Mouse (Mus musculus) intestine, embryonic 15.5 days (tissue): ENCODE data around the gene C87436. TPM values are rescaled to one million over a fixed set of nuclear protein-coding genes. Genes with fewer than 3 reads are reported as not detected.

Experiments used
- ATAC-seq: fragments of 200-750 bp; cut with Nextera tagmentation; 2 replicates; pipeline ENCODE4 v1.8.0; 2017; ENCODE audit warnings: moderate TSS enrichment, moderate library complexity
- H3K27ac ChIP-seq: fragments of 300-500 bp; sonication (generic); 2 replicates; pipeline ENCODE4 v1.5.1; 2015; ENCODE audit warnings: mild to moderate bottlenecking, inconsistent platforms
- H3K27me3 ChIP-seq: fragments of 300-500 bp; sonication (generic); replicated peaks from 2 replicates; pipeline ENCODE4 v1.6.1; 2015; ENCODE audit warnings: inconsistent platforms
- H3K36me3 ChIP-seq: fragments of 300-500 bp; sonication (generic); 2 replicates; pipeline ENCODE4 v1.6.1; 2015; ENCODE audit warnings: inconsistent platforms
- H3K4me1 ChIP-seq: fragments of 300-500 bp; sonication (generic); replicated peaks from 2 replicates; pipeline ENCODE4 v1.6.1; 2015; ENCODE audit warnings: inconsistent platforms
- H3K4me2 ChIP-seq: fragments of 300-500 bp; sonication (generic); replicated peaks from 2 replicates; pipeline ENCODE4 v1.6.1; 2015; ENCODE audit warnings: mild to moderate bottlenecking, inconsistent platforms
- H3K4me3 ChIP-seq: fragments of 300-500 bp; sonication (generic); replicated peaks from 2 replicates; pipeline ENCODE4 v1.5.1; 2015; ENCODE audit warnings: inconsistent platforms
- H3K9ac ChIP-seq: fragments of 300-500 bp; sonication (generic); 2 replicates; pipeline ENCODE4 v1.6.1; 2015; ENCODE audit warnings: inconsistent platforms
- H3K9me3 ChIP-seq: fragments of 300-500 bp; sonication (generic); 2 replicates; pipeline ENCODE4 v1.6.1; 2016; ENCODE audit warnings: inconsistent platforms
- WGBS: fragments of 180-500 bp; shearing (Covaris S2); methylation state at CpG from one replicate; pipeline ENCODE4 v1.1.7; 2015; 5-methylcytosine and 5-hydroxymethylcytosine counted together
- polyA plus RNA-seq: library from polyadenylated mRNA; unstranded; fragments of >200 nt; fragmentation: Nextera tagmentation; extraction: Ambion mirVana; gene quantifications from 2 replicates; pipeline ENCODE4 v1.2.1, GENCODE M21; 2015

C87436 gene
- polyA plus RNA-seq, 1 experiment from 2014 or later, result 22.4 TPM

DNA sequence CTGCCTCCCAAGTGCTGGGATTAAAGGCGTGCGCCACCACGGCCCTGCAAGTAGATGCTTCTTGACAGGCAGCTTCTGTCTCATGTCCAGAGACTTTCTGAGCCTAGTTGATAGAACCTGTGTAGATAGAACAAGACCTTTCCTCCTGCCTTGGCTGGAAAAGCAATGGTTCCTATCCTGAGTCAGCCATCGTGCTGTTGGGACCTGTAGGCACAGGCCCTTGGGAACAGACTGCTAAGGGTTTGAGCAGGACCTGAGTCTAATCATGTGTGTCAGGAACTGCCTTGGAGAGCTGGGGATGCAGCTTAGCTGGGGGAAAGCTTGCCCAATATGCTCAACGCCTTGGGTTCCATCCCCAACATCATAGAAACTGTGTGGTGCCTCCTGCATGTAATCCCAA lies 35.9 kb downstream of the C87436 start:
- Histone ChIP-seq H3K9me3 (no peaks in the 10 kb centered on the region), H3K27me3 (no peaks in the 10 kb centered on the region), H3K4me1 (peaks cover 30% of the 10 kb centered on the region), H3K36me3 (no peaks in the 10 kb centered on the region), H3K9ac (no peak overlapping the region), H3K4me3 (no peak overlapping the region), H3K4me2 (no peak overlapping the region), H3K27ac (no peak overlapping the region)
- ATAC-seq, result no peak
- 92% methylated on average over 5 of the region's 5 CpGs for WGBS

DNA sequence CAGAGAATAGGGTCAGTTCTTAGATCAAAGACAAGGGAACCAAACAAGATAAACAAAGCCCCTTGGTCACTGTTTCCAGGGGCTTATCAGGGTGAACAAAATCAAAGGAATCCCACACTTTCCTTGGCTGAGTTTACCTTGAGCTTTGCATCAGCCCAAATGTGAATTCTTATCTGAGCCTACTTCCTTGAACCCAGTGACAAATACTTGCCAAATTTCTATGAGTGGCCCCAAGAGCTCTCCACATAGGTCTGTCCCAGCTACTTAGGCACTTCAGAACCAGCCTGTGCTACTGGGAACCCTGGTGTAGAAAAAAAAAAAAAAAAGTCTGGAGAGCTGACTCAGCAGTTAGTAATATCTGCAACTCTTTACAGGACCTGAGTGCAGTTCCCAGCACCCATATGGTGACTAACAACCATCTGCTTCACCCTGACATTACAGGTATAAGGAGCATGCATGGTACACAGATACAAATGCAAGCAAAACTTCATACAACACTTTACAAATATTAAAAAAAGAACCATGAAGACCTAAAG lies 36.5 kb downstream of the C87436 start:
- H3K27me3 ChIP-seq, result no peaks in the 10 kb centered on the region
- no peaks in the 10 kb centered on the region for H3K9me3 ChIP-seq
- no peak overlapping the region for H3K4me2 ChIP-seq
- H3K4me3 ChIP-seq, result no peak overlapping the region
- H3K36me3 ChIP-seq, result no peaks in the 10 kb centered on the region
- ATAC-seq, result no peak
- no peak overlapping the region for H3K9ac ChIP-seq
- no peak overlapping the region for H3K27ac ChIP-seq
- peaks cover 36% of the 10 kb centered on the region for H3K4me1 ChIP-seq

DNA sequence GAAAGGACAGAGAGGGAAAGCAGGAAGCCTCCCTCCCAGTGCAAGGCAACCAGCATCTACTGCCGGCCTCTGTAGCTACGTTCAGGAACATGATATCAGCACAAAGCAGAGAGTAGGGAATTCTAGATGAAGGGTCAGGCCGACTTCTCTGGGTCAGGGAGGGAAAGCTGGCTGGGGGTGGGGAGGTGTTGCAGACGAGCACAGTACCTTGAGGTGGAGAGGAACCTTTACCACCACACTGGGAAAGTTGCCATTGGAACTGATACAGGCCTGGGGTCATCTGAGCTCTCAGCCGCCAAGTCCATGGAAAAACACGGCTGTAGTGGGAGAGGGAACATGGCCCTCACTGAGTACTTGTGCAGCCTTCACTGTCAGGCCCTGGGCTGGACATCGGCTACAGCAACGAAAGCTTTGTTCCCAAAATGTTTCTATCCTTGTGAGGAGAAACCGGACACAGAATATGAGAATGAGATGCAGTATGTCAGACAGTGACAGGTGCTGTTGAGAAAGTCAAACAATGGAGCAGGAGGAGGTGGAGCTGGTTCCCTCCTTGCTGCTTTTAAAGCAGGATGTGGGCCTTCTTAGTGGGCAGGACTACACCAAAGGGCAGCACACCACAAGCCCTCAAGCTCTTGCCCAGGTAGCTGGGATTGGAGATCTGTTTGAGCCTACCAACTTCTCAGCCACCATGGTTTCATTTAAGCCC lies 37.4 kb downstream of the C87436 start:
- Histone ChIP-seq H3K27me3 (no peaks in the 10 kb centered on the region), H3K4me2 (no peak overlapping the region), H3K36me3 (no peaks in the 10 kb centered on the region), H3K4me1 (peaks cover 40% of the 10 kb centered on the region), H3K4me3 (no peak overlapping the region), H3K27ac (peak overlapping the region; percentile 1; the same call in 1 of the 2 replicates), H3K9me3 (no peaks in the 10 kb centered on the region), H3K9ac (0 out of 2 replicates have a peak overlapping the region, but pooled peaks have one; percentile 17)
- ATAC-seq, result no peak
- WGBS, result 64% methylated on average over 9 of the region's 9 CpGs

DNA sequence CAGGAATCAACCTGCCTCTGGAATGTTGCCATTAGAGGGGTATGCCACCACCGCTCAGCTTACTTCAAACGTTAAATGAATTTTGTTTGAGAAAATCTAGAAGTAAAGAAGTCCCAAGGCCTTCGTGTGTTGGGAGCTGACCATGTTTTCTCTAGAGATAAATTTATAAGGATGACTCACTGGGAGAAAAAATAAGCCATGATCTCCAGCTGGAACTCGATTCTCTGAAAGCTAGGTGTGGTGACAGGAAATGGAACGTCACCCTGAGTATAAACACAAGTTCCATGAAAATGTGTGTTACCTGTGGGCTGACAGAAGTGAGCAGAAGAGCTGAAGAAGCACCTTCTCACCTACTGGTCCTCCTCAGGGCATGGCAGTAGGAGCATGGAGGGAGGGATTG lies 38.8 kb downstream of the C87436 start:
- no peaks in the 10 kb centered on the region for H3K9me3 ChIP-seq
- H3K27ac ChIP-seq, result no peak overlapping the region
- no peak overlapping the region for H3K4me3 ChIP-seq
- H3K36me3 ChIP-seq, result no peaks in the 10 kb centered on the region
- no peak overlapping the region for H3K4me2 ChIP-seq
- 58% methylated on average over 5 of the region's 5 CpGs for WGBS
- no peak for ATAC-seq
- H3K4me1 ChIP-seq, result peaks cover 39% of the 10 kb centered on the region
- no peak overlapping the region for H3K9ac ChIP-seq
- H3K27me3 ChIP-seq, result no peaks in the 10 kb centered on the region

DNA sequence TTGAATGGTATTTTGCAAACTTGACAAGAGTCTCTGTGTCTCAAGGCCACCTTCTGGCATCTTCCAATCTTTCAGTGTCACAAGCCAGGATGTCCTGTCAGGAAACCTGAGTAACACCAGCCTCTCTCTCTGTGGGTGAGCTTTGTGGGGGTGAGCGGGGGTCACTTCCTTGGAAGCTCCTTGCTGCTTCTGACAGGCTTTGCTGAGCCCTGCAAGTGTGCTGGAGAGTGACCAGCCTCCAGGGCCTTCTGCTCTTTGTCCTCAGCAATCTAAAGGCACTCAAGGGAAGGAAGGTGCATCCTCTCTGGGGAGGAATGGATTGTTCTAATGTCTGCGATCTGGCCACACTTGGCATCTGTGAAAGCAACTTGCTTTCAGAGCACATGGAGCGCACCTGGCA lies 41.1 kb downstream of the C87436 start:
- Histone ChIP-seq H3K27me3 (no peaks in the 10 kb centered on the region), H3K27ac (peak overlapping the region; percentile 82), H3K4me3 (no peak overlapping the region), H3K9me3 (no peaks in the 10 kb centered on the region), H3K4me1 (peaks cover 33% of the 10 kb centered on the region), H3K9ac (no peak overlapping the region), H3K36me3 (no peaks in the 10 kb centered on the region), H3K4me2 (no peak overlapping the region)
- ATAC-seq, result no peak
- WGBS, result 63% methylated on average over 3 of the region's 3 CpGs

DNA sequence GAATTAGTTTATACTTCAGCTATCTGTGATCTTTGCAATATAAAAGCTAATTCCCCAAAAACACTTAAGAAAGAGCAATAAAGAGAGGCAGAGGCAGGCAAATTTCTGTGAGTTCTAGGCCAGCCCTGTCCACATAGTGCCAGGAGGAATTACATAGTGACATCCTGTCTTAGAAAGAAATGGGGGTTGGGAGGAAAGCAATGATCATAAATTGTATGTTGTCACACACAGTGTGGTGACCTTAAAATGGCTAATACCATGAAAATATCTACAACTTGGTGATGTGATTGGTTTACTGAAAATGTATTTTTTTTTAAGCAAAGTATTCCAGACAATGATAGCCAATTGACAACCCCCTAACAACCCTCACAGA lies 41.6 kb downstream of the C87436 start:
- Histone ChIP-seq H3K4me1 (peaks cover 33% of the 10 kb centered on the region), H3K9ac (no peak overlapping the region), H3K9me3 (no peaks in the 10 kb centered on the region), H3K27ac (peak overlapping the region; percentile 82), H3K36me3 (no peaks in the 10 kb centered on the region), H3K4me2 (peak overlapping the region; percentile 48; the same call in 1 of the 2 replicates), H3K27me3 (no peaks in the 10 kb centered on the region), H3K4me3 (no peak overlapping the region)
- ATAC-seq, result no peak

DNA sequence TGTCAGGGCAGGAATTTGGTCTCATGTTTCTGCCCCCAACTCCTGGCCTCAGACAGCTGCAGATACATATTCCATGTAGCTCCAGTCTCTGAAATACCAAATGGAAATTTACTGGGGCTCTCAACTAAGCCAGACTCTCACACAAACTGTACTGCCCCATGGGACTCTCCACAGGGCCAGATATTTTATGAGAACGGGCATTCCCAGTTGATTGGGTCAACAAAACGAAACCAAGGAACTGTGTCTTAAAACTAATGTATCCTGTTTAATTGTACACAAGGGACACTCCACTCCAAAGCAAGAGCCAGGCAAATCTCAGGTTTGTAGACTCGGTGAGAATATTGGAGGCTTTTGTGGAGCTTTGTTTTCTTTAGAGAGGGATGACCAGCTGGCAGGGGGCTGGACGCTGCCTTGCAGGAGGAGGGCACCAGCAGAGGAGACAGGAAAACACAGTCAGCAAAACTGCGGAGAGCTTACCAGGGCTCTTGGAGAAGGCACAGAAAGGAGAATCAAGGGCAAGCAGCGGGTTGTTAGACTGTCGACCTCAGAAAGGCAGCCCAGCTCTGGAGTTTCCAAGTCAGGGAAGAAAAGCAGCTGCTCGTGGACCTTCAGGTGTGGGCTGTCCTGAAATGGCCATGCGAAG lies 42.1 kb downstream of the C87436 start:
- no peaks in the 10 kb centered on the region for H3K27me3 ChIP-seq
- WGBS, result 26% methylated on average over 9 of the region's 9 CpGs
- ATAC-seq, result peak; percentile 20; the same call in 1 of the 2 replicates
- no peaks in the 10 kb centered on the region for H3K36me3 ChIP-seq
- no peaks in the 10 kb centered on the region for H3K9me3 ChIP-seq
- H3K4me1 ChIP-seq, result peaks cover 33% of the 10 kb centered on the region
- peak overlapping the region; percentile 48 for H3K4me2 ChIP-seq
- 0 out of 2 replicates have a peak overlapping the region, but pooled peaks have one; percentile 6 for H3K4me3 ChIP-seq
- H3K27ac ChIP-seq, result peak overlapping the region; percentile 82
- peak overlapping the region; percentile 15 for H3K9ac ChIP-seq

DNA sequence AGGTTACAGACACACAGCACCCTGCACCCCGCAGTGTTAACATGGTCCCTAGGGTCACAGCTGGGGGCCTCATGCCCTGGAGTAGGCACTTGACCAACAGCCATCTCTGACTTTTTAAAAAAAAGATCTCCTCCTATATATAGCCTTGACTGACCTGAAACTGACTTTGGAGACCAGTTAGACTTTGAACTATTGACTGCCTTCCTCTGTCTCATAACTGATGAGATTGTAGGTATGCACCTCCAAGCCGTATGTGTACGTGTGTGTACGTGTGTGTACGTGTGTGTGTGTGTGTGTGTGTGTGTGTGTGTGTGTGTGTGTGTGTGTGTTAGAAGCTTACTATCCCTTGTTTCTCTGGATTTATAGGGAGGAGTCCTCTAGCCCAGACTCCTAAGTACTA lies 43.7 kb downstream of the C87436 start:
- 74% methylated on average over 5 of the region's 5 CpGs for WGBS
- no peaks in the 10 kb centered on the region for H3K27me3 ChIP-seq
- no peaks in the 10 kb centered on the region for H3K9me3 ChIP-seq
- no peak overlapping the region for H3K4me3 ChIP-seq
- H3K4me2 ChIP-seq, result 0 out of 2 replicates have a peak overlapping the region, but pooled peaks have one; percentile 9
- no peaks in the 10 kb centered on the region for H3K36me3 ChIP-seq
- peak; percentile 65 for ATAC-seq
- peaks cover 31% of the 10 kb centered on the region for H3K4me1 ChIP-seq
- no peak overlapping the region for H3K9ac ChIP-seq
- H3K27ac ChIP-seq, result peak overlapping the region; percentile 61

DNA sequence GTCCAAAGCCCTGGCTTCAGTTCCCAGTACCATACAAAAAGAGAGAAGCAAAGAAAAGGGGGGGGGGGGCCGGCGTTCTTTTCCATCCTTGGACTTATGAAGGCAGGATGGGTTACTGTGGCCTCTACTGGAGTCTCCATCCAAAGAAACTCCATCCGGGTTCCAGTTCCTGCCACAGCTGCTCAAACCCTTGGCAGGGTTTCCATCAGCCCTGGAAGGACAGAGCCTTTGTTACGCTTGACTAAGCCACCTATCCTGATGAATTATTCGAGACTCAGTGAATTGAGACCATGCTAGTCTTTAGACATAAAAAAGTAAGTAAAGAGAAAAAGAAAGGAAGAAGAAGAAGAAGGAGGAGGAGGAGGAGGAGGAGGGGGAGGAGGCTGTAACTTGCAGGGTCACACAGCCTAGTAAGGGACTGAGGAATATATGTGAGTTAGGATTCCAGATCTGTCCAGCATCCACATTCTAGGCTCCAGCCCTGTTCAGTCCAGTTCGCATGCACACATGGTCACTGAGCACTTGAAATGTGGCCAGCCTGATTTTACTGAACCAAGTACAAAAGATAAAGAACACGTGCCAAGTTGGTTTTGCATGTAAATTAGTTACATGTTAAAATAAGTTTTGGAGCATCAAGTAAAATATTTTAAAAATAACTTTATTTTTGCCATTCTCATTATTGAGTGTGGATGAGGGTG lies 47.9 kb downstream of the C87436 start:
- Histone ChIP-seq H3K27ac (no peak overlapping the region), H3K4me3 (no peak overlapping the region)

DNA sequence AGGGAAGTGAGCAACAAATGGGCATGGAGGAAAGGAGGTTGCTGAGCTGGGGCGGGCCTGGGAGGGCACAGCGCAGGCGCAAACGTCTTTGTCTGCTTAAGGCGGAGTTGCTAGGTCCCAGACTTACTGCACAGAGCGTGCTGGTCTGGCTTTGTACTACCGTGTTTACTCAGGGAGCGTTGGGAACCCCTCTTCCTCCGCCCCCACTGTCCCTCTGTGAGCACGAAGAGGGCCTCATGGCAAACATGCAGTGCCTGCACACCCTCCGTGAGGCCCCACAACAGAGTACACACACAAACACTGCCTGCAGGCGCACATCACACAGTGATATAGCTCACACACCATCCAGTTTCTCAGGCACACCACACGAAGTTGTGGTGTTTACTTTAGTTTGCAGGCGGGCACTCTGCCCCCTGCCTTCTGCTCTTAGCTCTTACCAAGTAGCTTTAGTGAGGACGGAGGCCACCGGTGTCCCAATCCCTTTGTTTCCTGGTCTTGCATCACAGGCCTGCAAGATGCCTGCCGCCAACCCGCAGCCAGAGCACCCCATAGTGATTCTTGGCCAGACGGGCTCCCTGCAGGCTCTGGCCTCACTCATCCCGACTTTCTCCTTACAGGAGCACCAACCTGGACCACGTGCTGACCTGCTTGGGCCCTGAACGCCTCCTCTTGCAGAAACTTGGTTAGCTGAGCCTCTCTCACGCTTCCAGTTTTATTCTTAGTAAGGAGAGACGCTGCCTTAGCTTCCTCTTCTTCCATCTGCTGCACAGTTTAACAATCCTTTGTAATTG lies 49.4 kb downstream of the C87436 start:
- WGBS, result 8% methylated on average over 24 of the region's 24 CpGs

More for the DNA sequence above, 47.9 kb downstream of the C87436 start:
- ATAC-seq, result no peak
- WGBS, result 89% methylated on average over 7 of the region's 7 CpGs
- H3K36me3 ChIP-seq, result no peaks in the 10 kb centered on the region
- no peaks in the 10 kb centered on the region for H3K27me3 ChIP-seq
- peaks cover 14% of the 10 kb centered on the region for H3K4me1 ChIP-seq
- H3K9me3 ChIP-seq, result no peaks in the 10 kb centered on the region
- no peak overlapping the region for H3K4me2 ChIP-seq
- no peak overlapping the region for H3K9ac ChIP-seq

DNA sequence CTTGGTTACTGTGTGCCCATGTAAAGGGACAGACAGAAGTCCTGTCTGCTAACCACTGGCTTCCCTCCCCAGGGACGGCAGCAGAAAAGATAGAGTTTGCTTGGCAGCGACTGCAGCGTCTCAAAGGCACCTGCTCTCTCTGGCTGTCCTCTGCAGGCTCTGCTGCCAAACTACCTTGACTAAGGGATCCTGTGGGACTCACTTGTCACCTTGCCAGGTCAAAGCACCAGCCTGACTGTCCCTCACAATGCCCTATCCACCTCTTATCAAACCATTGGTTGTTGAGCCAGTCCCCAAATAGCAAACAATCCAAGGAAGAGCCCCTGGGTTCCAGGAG lies 49.9 kb downstream of the C87436 start:
- Histone ChIP-seq H3K36me3 (no peaks in the 10 kb centered on the region), H3K4me3 (0 out of 2 replicates have a peak overlapping the region, but pooled peaks have one; percentile 4), H3K9me3 (no peaks in the 10 kb centered on the region), H3K27ac (peak overlapping the region; percentile 99), H3K9ac (peak overlapping the region; percentile 43; the same call in 1 of the 2 replicates), H3K4me1 (peaks cover 10% of the 10 kb centered on the region), H3K4me2 (peak overlapping the region; percentile 53), H3K27me3 (no peaks in the 10 kb centered on the region)
- ATAC-seq, result 0 out of 2 replicates have a peak, but pooled peaks have one; percentile 3
- 31% methylated on average over 3 of the region's 3 CpGs for WGBS

More for the DNA sequence above, 49.4 kb downstream of the C87436 start:
- H3K4me1 ChIP-seq, result peaks cover 10% of the 10 kb centered on the region
- H3K27me3 ChIP-seq, result no peaks in the 10 kb centered on the region
- H3K27ac ChIP-seq, result peak overlapping the region; percentile 99
- H3K9me3 ChIP-seq, result no peaks in the 10 kb centered on the region
- no peaks in the 10 kb centered on the region for H3K36me3 ChIP-seq
- H3K4me2 ChIP-seq, result peak overlapping the region; percentile 53
- H3K4me3 ChIP-seq, result peak overlapping the region; percentile 4; the same call in 1 of the 2 replicates
- peak overlapping the region; percentile 43 for H3K9ac ChIP-seq
- ATAC-seq, result peak; percentile 97
